Mouse (Mus musculus): Measurements from ENCODE around the gene Elmo2.

GRCm38 (mm10) chr2:165275124-165275640, 51.1 kb downstream of the Elmo2 start:
- TF ChIP-seq POLR2A (IDR thresholded peaks at IDR 0.05; ENCODE audit: control insufficient read depth in 1 of 2, insufficient read depth in 1 of 2, low read depth in 1 of 2, low read length in 2 of 2, poor library complexity in 1 of 2): no peak; a peak in 1 of 4 replicates
- no peak for TF ChIP-seq POLR2AphosphoS2 (IDR thresholded peaks at IDR 0.05; ENCODE audit: low read length)
- no peak for TF ChIP-seq CTCF (IDR thresholded peaks at IDR 0.05 in 2 of 3, conservative IDR thresholded peaks at IDR 0.05 in 1 of 3; ENCODE audit: control insufficient read depth in 1 of 3, insufficient read depth in 1 of 3, low read depth in 2 of 3, low read length in 3 of 3, poor library complexity in 1 of 3, severe bottlenecking in 1 of 3)
- no peak for TF ChIP-seq GABPA (IDR thresholded peaks at IDR 0.05; ENCODE audit: low read depth, low read length)
- no peak for TF ChIP-seq EP300 (IDR thresholded peaks at IDR 0.05; ENCODE audit: low read depth in 1 of 2, low read length in 2 of 2)
- TF ChIP-seq MYB (IDR thresholded peaks at IDR 0.05; ENCODE audit: low read depth, low read length): no peak
- TF ChIP-seq MXI1 (IDR thresholded peaks at IDR 0.05; ENCODE audit: low read depth, low read length): no peak
- TF ChIP-seq RCOR1 (IDR thresholded peaks at IDR 0.05; ENCODE audit: low read depth, low read length): no peak
- TF ChIP-seq GATA1 (IDR thresholded peaks at IDR 0.05; ENCODE audit: low read depth, low read length): no peak

Data from MEL (cell line).